Mouse (Mus musculus): ENCODE measurements around the gene Rad50.

Gene Rad50

DNA sequence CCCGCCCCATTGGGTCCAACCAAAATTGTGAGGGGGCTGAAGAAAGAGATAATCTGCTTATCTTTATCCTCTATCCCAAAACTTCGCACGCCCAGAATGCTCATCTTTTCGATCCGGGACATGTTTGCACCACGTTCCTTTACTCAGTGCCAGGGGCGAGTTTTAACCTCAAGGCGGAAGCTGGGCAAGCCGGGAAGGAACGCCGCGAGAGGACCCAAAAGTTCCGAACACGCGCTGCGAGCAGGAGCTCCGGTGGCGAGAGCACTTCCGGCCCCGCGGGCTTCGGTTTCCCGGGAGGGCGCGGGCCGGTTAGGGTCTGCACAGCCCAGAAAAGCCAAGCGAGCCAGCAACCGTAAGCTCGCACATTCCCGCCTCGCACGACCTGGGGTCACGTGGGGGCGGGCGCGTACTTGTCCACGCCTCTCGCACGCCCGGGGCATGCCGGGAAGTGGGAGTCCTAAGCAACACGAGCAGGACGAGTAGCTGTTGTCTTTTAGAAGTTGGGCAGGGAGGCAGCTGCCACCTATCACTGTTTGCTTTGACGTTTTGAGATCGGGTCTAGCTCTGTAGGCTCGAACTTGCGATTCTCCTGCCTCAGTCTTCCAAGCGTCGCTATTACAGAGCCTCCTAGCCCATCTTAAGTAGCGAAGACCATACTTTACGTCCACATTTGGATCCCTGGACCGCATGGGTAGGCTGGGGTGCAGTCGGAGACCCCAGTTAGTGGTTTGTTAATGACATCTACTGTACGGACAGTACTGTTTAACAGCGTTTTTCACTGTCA is at the start of gene Rad50:
Rad50 (minus strand) TSS at position 386 of the 784 bp plus-strand sequence.
- peak; percentile 95 for DNase-seq (ENCODE audit: low read depth)

GRCm38 (mm10) chr11:53755011-53755595 is 48.0 kb upstream of the Rad50 start:
- DNase-seq (ENCODE audit: low read depth), result no peak

DNA sequence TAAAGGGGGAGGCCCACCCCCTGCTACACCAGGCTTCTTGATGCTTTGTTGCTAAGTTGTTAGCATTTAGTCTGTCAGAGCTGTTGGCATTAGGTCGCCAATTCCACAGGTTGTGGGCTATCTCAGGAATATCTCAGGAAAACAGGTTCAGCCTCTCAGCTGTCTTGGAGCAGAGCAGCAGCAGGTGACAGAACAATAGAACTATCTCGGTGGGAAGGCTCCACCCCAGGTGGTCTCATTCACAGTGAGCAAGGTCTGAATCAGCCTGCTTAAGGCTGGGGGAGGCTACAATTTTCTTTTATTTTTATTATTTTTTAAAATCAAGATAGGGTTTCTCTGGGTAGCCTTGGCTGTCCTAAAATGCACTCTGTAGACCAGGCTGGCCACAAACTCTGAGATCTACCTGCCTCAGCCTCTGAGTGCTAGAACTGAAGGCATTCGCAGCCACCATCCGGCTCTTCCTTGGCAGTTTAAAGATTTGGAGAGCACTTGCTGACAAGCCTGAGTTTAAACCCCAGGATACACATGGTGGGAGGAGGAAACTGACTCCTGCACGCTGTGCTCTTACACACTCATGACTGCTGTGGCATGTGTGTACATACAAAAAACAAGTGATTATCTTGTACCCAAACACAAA is 42.7 kb upstream of the Rad50 start:
- no peak for DNase-seq (ENCODE audit: low read depth)

- no peak for DNase-seq (ENCODE audit: low read depth)
Measured at GRCm38 (mm10) chr11:53749306-53749705, 42.2 kb upstream of the Rad50 start.

DNA sequence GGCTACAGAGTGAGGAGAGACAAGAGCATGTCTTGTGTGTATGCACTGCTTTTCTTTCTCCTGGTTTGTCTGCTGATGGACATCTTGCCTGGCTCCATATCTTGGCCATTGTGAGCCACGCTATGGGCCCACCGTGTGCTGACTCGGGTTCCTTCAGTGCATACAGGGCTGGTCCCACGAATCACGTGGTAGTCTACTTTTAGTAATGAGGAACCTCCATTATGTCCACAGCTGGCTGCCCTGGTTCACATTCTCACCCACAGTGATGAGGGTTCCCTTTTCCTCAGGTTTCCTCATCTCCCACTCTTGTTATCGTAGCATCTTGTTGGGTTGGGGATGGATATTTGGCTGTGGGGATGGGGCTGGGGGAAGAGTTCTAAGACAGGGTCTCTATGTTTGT is 41.5 kb upstream of the Rad50 start:
- no peak for DNase-seq (ENCODE audit: low read depth)

DNA sequence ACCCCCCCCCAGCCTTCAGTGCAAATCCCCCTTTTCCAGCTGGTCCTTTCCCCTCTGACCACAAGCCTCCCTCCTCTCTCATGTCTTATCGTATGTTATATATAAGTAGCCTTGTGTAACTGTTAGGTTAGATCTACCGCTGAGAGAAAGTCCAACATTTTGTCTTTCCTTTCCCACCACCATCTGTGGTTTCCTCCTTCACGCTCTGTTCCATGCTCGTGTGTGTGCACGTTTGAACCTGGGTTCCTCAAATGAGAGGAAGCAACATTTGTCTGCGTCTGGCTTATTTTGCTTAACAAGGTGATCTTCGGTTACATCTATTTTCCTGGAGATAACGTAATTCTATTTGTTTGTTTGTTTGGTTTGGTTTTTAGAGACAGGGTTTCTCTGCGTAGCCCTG is 40.9 kb upstream of the Rad50 start:
- peak; percentile 65 for DNase-seq (ENCODE audit: low read depth)

DNA sequence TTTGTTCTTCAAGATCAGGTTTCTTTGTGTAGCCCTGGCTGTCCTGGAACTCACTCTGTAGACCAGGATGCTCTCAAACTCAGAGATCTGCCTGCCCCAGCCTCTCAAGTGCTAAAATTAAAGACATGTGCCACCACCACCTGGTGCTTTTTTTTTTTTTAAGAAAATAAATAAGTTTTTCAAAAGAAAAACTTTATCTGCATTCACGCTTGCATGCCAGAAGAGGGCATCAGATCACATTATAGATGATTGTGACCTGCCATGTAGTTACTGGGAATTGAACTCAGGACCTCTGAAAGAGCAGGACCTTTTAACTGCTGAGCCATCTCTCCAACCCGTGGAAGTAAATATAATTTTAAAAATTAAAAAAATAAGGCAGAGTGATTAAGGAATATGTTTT is 38.1 kb upstream of the Rad50 start:
- no peak for DNase-seq (ENCODE audit: low read depth)

DNA sequence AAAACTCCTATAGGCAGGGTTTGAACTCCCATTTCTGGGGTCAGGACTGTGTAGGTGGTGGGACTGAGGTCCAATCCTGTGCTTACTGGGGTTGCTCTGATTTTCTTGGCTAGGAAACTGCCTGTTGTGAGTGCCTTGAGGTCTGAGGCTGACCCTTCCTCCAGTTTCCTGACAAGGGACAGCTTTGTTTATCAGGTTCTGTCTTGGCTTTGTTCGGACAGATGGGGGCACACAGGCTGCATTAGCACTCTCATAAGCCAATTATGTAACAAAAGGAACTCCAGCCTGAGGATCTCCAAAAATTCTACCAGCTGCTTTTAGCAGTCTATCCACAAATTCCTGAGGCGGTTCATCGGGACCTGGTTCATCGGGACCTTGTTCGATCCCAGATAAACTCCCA is 35.2 kb upstream of the Rad50 start:
- no peak for DNase-seq (ENCODE audit: low read depth)

- DNase-seq (ENCODE audit: low read depth), result peak; percentile 85
Measured at GRCm38 (mm10) chr11:53737573-53737946, 30.4 kb upstream of the Rad50 start.

DNA sequence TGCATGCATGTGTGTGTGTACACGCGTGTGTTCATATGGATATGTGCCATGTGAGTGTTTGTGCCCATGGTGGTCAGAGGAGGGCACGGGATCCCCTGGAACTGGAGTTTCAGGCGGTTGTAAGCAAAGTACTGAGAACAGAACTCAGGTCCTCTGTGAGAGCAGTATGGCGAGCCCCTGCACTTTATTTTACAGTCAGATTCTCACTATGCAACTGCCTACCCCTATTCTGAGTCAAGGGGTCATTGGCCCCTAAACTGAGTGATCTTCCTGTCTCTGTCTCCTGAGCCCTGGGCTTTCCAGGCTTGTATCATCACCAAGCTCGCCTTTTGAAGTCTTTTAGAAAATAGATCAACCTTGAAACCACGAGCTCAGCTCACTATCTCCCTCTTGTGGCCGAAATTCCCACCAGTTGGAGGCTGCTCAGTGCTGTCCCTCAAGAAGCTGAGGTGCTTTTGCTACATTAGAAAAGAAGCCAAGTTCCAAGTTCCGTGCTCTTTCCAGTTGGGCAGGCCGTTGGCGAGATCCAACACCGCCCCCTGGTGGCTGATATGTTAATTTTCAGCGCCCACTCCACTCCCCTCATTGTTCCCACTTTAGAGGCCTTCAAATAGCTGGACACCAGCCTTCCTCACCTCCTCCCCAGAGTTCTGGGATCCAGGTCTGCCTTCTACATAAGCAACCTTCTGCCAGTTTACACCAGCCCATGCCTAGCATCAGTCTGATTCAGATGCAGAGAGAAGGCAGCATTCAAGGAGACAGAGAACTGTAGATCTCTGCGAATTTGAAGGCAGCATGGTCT is 29.9 kb upstream of the Rad50 start:
- peak; percentile 98 for DNase-seq (ENCODE audit: low read depth)

DNA sequence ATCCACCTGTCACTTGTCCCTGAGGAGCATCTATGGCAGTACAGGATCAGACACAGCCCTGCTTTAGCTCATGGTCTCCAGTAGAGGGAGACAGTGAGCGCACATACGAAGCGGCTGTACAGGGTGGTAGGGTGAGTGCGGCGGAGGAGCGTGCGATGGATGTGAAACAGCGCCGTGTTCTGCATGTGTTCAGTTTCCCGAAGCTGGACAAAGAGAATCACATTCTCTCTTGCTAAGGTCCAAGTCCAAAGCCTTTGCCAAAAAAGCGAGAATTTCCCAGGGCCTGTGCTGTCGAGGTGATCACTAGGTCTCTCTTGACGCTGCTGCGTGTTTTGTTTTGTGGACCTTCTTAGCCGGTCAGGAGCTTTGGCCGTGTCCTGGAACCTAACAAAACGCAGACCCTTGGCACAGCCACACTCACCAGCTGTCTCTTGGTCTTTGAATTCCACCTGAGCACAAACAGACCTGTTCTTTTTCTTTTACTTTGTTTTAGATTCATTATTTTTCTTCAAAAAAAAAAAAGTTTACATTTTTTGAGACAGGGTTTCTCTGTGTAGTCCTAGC is 28.6 kb upstream of the Rad50 start:
- peak; percentile 91 for DNase-seq (ENCODE audit: low read depth)

- DNase-seq (ENCODE audit: low read depth), result no peak
Measured at GRCm38 (mm10) chr11:53734970-53735681, 28.0 kb upstream of the Rad50 start.

- peak; percentile 54 for DNase-seq (ENCODE audit: low read depth)
Measured at GRCm38 (mm10) chr11:53734431-53734830, 27.3 kb upstream of the Rad50 start.

GRCm38 (mm10) chr11:53733824-53734223 is 26.7 kb upstream of the Rad50 start:
- peak; percentile 61 for DNase-seq (ENCODE audit: low read depth)

- DNase-seq (ENCODE audit: low read depth), result peak; percentile 24
Measured at GRCm38 (mm10) chr11:53732244-53732643, 25.1 kb upstream of the Rad50 start.

GRCm38 (mm10) chr11:53731457-53731856 is 24.3 kb upstream of the Rad50 start:
- DNase-seq (ENCODE audit: low read depth), result no peak

GRCm38 (mm10) chr11:53720715-53721114 is 13.6 kb upstream of the Rad50 start, which contains the start of gene Il5:
TSS of gene Il5 (plus strand) at chr11:53720794.
- no peak for DNase-seq (ENCODE audit: low read depth)

DNA sequence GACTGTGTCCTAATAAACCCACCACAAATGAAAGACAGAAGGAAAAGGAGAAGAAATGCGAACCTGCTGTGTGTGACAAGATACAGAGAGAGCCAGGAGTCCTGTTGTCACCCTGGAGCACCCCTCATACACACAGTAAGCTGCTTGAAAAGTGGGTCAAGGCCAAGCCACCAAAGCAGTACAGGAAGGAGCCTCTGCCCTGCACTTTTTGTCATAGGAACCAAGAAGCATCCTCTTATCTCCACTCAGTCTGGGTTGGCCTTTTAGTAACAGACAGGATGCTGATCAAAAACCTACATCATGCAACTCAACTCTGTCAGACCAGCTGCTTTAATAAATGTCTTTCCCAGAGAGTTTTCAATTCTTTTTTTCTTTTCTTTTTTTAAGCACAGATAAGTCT is 12.6 kb upstream of the Rad50 start:
- DNase-seq (ENCODE audit: low read depth), result no peak

DNA sequence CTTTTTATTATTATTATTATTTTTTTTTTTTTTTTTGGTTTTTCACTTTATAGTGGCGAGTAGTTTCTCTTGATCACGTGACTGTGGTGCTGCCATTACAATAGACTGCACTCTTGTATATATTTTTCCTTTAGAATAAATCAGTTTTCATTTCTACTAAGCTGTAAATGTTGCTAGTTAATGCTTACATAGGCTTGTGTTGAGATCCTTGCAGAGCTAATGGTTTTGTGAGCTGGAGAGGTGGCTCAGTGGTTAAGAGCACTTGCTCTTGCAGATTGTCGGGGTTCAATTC is 545 bp upstream of the Rad50 start:
- DNase-seq (ENCODE audit: low read depth), result no peak

- DNase-seq (ENCODE audit: low read depth), result peak; percentile 60
Measured at GRCm38 (mm10) chr11:53706236-53706933, 734 bp downstream of the Rad50 start.

DNA sequence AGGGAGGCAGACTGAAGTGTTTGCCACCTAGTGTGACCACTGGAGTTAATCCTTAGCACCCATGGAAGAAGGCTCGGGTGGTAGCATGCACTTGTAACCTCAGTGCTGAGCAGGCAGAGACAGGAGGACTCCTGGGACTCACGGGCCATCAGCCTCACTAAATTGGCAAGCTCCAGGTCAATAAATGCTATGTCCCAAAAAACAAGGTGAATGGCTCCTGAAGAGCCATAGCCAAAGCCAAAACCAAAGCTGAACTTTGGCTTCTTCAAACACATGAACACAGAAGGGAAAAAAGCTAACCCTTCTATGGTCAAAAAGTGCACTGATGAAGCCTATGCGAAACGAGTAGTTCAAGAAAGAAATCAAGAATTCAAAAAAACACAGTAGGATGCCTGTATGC is 7.8 kb downstream of the Rad50 start:
- no peak for DNase-seq (ENCODE audit: low read depth)
